Mouse (Mus musculus) limb, embryonic 12.5 days (tissue): ENCODE data around the gene Blmh. TPM values are rescaled to one million over a fixed set of nuclear protein-coding genes. Genes with fewer than 3 reads are reported as not detected.
"Not testable (repeated sequence)": the region's sequence is repeated elsewhere in the genome, so short reads cannot be mapped to it uniquely, and the experiment has no call there.

Experiments
- ATAC-seq: fragments of 200-750 bp; cut with Nextera tagmentation; 2 replicates; pipeline ENCODE4 v1.8.0; 2017; ENCODE audit warnings: low read depth, moderate TSS enrichment; ENCODE audit not compliant: insufficient number of reproducible peaks, insufficient read depth, low FRiP score, low TSS enrichment
- H3K27ac ChIP-seq: fragments of 300-500 bp; sonication (generic); 2 replicates; pipeline ENCODE4 v1.5.1; 2016; ENCODE audit warnings: mild to moderate bottlenecking, moderate library complexity
- H3K27me3 ChIP-seq: fragments of 300-500 bp; sonication (generic); 2 replicates; pipeline ENCODE4 v1.6.1; 2016; ENCODE audit warnings: mild to moderate bottlenecking, moderate library complexity
- H3K36me3 ChIP-seq: fragments of 300-500 bp; sonication (generic); 2 replicates; pipeline ENCODE4 v1.6.1; 2016; ENCODE audit warnings: mild to moderate bottlenecking, moderate library complexity
- H3K4me1 ChIP-seq: fragments of 300-500 bp; sonication (generic); replicated peaks from 2 replicates; pipeline ENCODE4 v1.6.1; 2016
- H3K4me2 ChIP-seq: fragments of 300-500 bp; sonication (generic); 2 replicates; pipeline ENCODE4 v1.6.1; 2016; ENCODE audit warnings: mild to moderate bottlenecking, moderate library complexity
- H3K4me3 ChIP-seq: fragments of 300-500 bp; sonication (generic); replicated peaks from 2 replicates; pipeline ENCODE4 v1.5.1; 2016; ENCODE audit warnings: mild to moderate bottlenecking
- H3K9ac ChIP-seq: fragments of 300-500 bp; sonication (generic); replicated peaks from 2 replicates; pipeline ENCODE4 v1.6.1; 2016; ENCODE audit warnings: mild to moderate bottlenecking, moderate library complexity
- H3K9me3 ChIP-seq: fragments of 300-500 bp; sonication (generic); 2 replicates; pipeline ENCODE4 v1.6.1; 2016; ENCODE audit warnings: mild to moderate bottlenecking, moderate library complexity
- WGBS: fragments of 180-500 bp; shearing (Covaris S2); methylation state at CpG from one replicate; pipeline ENCODE4 v1.1.7; 2016; 5-methylcytosine and 5-hydroxymethylcytosine counted together
- polyA plus RNA-seq: library from polyadenylated mRNA; unstranded; fragments of >200 nt; fragmentation: Nextera tagmentation; extraction: Ambion mirVana; gene quantifications from 2 replicates; pipeline ENCODE4 v1.2.1, GENCODE M21; 2016

The Blmh gene
- polyA plus RNA-seq, 1 experiment from 2014 or later, result 212 TPM

DNA sequence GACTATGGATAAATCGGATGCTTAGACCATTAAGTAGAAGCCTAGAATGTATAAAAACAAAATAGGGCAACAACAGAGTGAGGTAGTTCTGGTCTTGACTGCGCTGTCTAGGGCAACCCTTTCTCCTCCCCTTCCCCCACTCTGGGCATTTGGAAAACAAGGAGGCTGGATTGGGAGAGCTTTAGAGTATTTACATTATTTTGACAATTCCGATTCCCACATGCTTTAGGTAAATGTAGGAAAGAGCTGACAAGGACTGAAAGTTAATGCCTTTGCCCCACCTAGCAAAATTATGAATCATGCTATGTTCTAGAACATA is 7.4 kb upstream of the Blmh start:
- no peaks in the 10 kb centered on the region for H3K9me3 ChIP-seq
- no peak for ATAC-seq
- H3K27ac ChIP-seq, result no peak overlapping the region
- 49% methylated on average over 3 of the region's 3 CpGs for WGBS
- no peak overlapping the region for H3K4me3 ChIP-seq
- H3K36me3 ChIP-seq, result no peaks in the 10 kb centered on the region
- no peaks in the 10 kb centered on the region; the same call in 1 of the 2 replicates for H3K27me3 ChIP-seq
- H3K4me2 ChIP-seq, result peak overlapping the region; percentile 37
- H3K4me1 ChIP-seq, result peaks cover 34% of the 10 kb centered on the region
- no peak overlapping the region for H3K9ac ChIP-seq

GRCm38 (mm10) chr11:76920607-76921006 is 4.0 kb upstream of the Blmh start:
- ATAC-seq, result no peak
- Histone ChIP-seq H3K27me3 (no peaks in the 10 kb centered on the region; the same call in 1 of the 2 replicates), H3K9me3 (no peaks in the 10 kb centered on the region), H3K4me3 (no peak overlapping the region), H3K9ac (no peak overlapping the region), H3K4me2 (no peak overlapping the region), H3K4me1 (peaks cover 22% of the 10 kb centered on the region), H3K36me3 (no peaks in the 10 kb centered on the region), H3K27ac (no peak overlapping the region)
- 79% methylated on average over 1 of the region's 1 CpGs for WGBS

DNA sequence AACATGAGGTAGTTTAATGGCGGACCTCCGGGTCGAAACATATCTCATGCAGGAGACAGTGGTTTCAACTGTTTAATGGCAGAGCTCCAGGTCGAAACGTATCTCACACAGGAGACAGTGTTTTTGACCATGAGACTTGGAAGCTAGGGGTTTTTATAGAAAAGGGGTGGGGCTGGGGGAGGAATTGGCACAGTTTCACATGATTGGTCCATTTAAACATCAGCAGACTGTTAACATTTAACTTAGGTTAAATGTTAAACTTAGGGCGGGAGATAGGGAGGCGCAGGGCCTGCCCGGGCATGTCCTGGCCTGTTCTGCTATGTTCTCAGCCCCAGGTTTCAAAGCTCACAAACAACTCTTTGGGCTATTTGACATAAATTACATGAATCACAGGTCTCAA is 4.0 kb downstream of the Blmh start:
- WGBS, result 90% methylated on average over 8 of the region's 8 CpGs
- not testable (repeated sequence) for H3K27me3 ChIP-seq, H3K4me1 ChIP-seq, H3K36me3 ChIP-seq, H3K4me2 ChIP-seq, H3K4me3 ChIP-seq, H3K9me3 ChIP-seq, ATAC-seq, H3K27ac ChIP-seq, H3K9ac ChIP-seq

DNA sequence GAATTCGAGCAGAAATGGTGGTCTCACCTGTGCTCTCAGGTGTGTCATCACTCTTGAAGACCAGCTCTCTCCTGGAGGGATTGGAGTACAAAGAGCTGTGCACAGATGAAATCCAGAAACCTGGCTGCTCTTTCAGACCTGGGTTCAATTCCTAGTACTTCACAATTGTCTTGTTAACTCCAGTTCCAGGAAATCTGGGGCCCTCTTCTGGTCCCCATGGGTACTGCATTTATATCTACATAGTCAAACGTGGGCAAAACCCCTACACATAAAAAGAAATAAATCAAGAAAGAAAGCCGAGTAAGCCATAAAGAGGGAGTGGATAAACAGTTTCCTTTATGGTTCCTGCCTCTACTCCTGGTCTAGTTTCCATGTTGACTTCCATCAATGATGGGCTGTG is 8.6 kb downstream of the Blmh start:
- Histone ChIP-seq H3K9me3 (no peaks in the 10 kb centered on the region), H3K27ac (no peak overlapping the region), H3K4me2 (no peak overlapping the region), H3K27me3 (no peaks in the 10 kb centered on the region), H3K4me1 (no peaks in the 10 kb centered on the region), H3K4me3 (no peak overlapping the region), H3K9ac (no peak overlapping the region), H3K36me3 (no peaks in the 10 kb centered on the region)
- WGBS, result 60% methylated on average over 3 of the region's 3 CpGs
- no peak for ATAC-seq

- ATAC-seq, result no peak
- WGBS, result 74% methylated on average over 5 of the region's 5 CpGs
- no peaks in the 10 kb centered on the region for H3K9me3 ChIP-seq
- H3K4me3 ChIP-seq, result no peak overlapping the region
- H3K36me3 ChIP-seq, result no peaks in the 10 kb centered on the region
- H3K4me1 ChIP-seq, result no peaks in the 10 kb centered on the region
- H3K9ac ChIP-seq, result no peak overlapping the region
- no peak overlapping the region for H3K4me2 ChIP-seq
- H3K27ac ChIP-seq, result no peak overlapping the region
- no peaks in the 10 kb centered on the region for H3K27me3 ChIP-seq
Observed at GRCm38 (mm10) chr11:76936578-76936977, 12.0 kb downstream of the Blmh start.

GRCm38 (mm10) chr11:76944839-76945238 is 20.2 kb downstream of the Blmh start:
- Histone ChIP-seq H3K4me3 (peak overlapping the region; percentile 87), H3K27me3 (no peaks in the 10 kb centered on the region), H3K9ac (peak overlapping the region; percentile 91; the same call in 1 of the 2 replicates), H3K27ac (peak overlapping the region; percentile 93), H3K4me1 (peaks cover 9% of the 10 kb centered on the region), H3K36me3 (peaks cover 16% of the 10 kb centered on the region), H3K9me3 (no peaks in the 10 kb centered on the region), H3K4me2 (peak overlapping the region; percentile 89)
- WGBS, result 74% methylated on average over 6 of the region's 6 CpGs
- no peak for ATAC-seq

DNA sequence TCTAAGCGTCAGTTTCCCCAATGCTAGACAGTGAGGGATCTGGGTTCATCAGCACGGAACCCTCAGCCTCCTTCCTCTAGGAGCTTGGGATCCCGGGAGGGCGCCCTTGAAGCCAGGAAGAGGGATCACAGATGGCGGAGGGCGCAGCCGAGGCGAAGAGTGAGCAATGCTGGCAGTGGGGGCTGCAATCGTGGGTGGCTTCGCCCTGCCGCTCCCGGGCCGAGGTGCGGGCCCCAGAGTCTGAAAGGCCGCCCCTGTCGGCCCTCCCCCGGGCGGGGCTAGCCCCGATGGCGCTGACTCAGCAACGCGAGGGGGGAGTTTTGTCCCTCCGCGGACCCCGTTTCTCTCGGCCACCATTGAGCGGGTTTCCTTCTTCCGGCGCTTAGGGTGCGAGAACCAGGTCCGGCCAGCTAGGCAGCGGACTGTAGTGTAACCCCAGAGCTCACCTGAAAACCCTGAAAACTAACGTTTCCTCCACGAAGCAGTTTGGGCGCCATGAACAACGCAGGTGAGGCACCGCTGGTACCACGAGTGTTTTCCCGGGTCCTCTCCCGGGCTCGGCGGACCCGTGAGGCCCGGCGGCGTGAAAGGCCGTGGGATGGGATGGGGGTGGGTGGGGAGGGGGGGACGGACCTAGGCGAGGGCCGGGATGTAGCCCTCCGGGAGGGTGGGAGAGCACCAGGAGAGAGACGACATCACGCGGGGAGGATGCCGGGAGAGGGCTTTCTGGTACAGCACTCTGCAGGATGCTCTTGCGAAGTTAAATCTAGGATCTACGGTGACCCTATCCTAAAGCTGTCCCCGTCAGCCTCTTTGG is 21.0 kb downstream of the Blmh start:
- WGBS, result under 1% methylated on average over 58 of the region's 58 CpGs
- H3K4me1 ChIP-seq, result peaks cover 9% of the 10 kb centered on the region
- peak overlapping the region; percentile 87 for H3K4me3 ChIP-seq
- H3K36me3 ChIP-seq, result peaks cover 22% of the 10 kb centered on the region
- peak; percentile 95 for ATAC-seq
- H3K9me3 ChIP-seq, result no peaks in the 10 kb centered on the region
- no peaks in the 10 kb centered on the region for H3K27me3 ChIP-seq
- peak overlapping the region; percentile 91 for H3K9ac ChIP-seq
- H3K27ac ChIP-seq, result peak overlapping the region; percentile 93
- H3K4me2 ChIP-seq, result peak overlapping the region; percentile 89

- Histone ChIP-seq H3K27me3 (no peaks in the 10 kb centered on the region), H3K4me1 (peaks cover 9% of the 10 kb centered on the region), H3K9ac (peak overlapping the region; percentile 91), H3K36me3 (peaks cover 27% of the 10 kb centered on the region), H3K4me2 (peak overlapping the region; percentile 89), H3K4me3 (peak overlapping the region; percentile 87), H3K27ac (peak overlapping the region; percentile 93; the same call in 1 of the 2 replicates), H3K9me3 (no peaks in the 10 kb centered on the region)
- WGBS, result 2% methylated on average over 8 of the region's 8 CpGs
- ATAC-seq, result no peak
Observed at GRCm38 (mm10) chr11:76946203-76946585, 21.6 kb downstream of the Blmh start.

- no peak for ATAC-seq
- Histone ChIP-seq H3K9me3 (no peaks in the 10 kb centered on the region), H3K9ac (no peak overlapping the region), H3K27me3 (no peaks in the 10 kb centered on the region), H3K4me3 (no peak overlapping the region), H3K4me1 (no peaks in the 10 kb centered on the region), H3K27ac (no peak overlapping the region), H3K36me3 (peaks cover 91% of the 10 kb centered on the region), H3K4me2 (no peak overlapping the region)
- WGBS, result 100% methylated on average over 2 of the region's 2 CpGs
Observed at GRCm38 (mm10) chr11:76953536-76953935, 28.9 kb downstream of the Blmh start.

- 97% methylated on average over 3 of the region's 3 CpGs for WGBS
- H3K4me2 ChIP-seq, result no peak overlapping the region
- H3K27ac ChIP-seq, result no peak overlapping the region
- H3K9me3 ChIP-seq, result no peaks in the 10 kb centered on the region
- peaks cover 91% of the 10 kb centered on the region for H3K36me3 ChIP-seq
- H3K4me3 ChIP-seq, result no peak overlapping the region
- no peaks in the 10 kb centered on the region for H3K27me3 ChIP-seq
- no peak overlapping the region for H3K9ac ChIP-seq
- no peak for ATAC-seq
- H3K4me1 ChIP-seq, result no peaks in the 10 kb centered on the region
Observed at GRCm38 (mm10) chr11:76965703-76966102, 41.1 kb downstream of the Blmh start.

GRCm38 (mm10) chr11:76970328-76970727 is 45.7 kb downstream of the Blmh start:
- H3K9me3 ChIP-seq, result no peaks in the 10 kb centered on the region; the same call in 1 of the 2 replicates
- no peak overlapping the region for H3K27ac ChIP-seq
- H3K36me3 ChIP-seq, result peaks cover 93% of the 10 kb centered on the region
- no peaks in the 10 kb centered on the region for H3K4me1 ChIP-seq
- no peak for ATAC-seq
- WGBS, result 96% methylated on average over 2 of the region's 2 CpGs
- H3K4me2 ChIP-seq, result no peak overlapping the region
- no peaks in the 10 kb centered on the region for H3K27me3 ChIP-seq
- H3K9ac ChIP-seq, result no peak overlapping the region
- no peak overlapping the region for H3K4me3 ChIP-seq
